Comparison of ENCODE assay signal across 8 mouse cellular contexts in the genomic region with DNA sequence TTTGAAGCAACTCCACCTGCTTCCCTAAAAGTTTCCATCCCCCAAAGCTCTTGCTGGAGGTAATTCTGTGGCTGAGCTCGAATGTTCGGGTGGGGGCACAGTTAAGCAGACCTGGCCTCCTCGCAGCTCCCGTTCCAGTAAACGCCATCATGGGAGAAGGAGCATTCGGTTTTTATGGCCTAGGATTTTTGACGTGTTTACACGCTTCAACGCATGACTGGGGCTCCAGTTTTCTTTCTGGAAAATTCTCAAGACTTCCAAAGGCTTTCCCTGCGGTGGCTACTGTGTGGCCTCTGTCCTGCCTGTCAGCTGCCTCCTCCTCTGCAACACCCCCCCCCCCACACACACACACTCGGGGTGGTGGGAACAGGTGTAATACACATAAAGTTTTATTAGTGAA. TPM values are rescaled to one million over a fixed set of nuclear protein-coding genes. Genes with fewer than 3 reads are reported as not detected.
DNase-seq lines count a peak whose midpoint lies in the region; ATAC-seq and TF ChIP-seq lines count a peak whose summit lies in the region.

No protein-coding gene starts in this region.

- no peak for TF ChIP-seq CTCF in gastrocnemius, adult 2 months (IDR thresholded peaks at IDR 0.05)

- H3K27ac ChIP-seq in gastrocnemius, adult 2 months = peak overlapping the region; percentile 92; the same call in 1 of the 2 replicates
- no peak overlapping the region for H3K27ac ChIP-seq in neural tube, embryonic 11.5 days (ENCODE audit: low read depth, low read length)
- no peak overlapping the region for H3K27ac ChIP-seq in liver, embryonic 12.5 days
- H3K27ac ChIP-seq in stomach, embryonic 16.5 days (ENCODE audit: low read length) = no peak overlapping the region; the same call in 1 of the 2 replicates

- WGBS in neural tube, embryonic 11.5 days = 11% methylated on average over 11 of the region's 11 CpGs
- 27% methylated on average over 11 of the region's 11 CpGs for WGBS in liver, embryonic 12.5 days (ENCODE audit: insufficient replicate concordance)
- 11% methylated on average over 11 of the region's 11 CpGs for WGBS in stomach, embryonic 16.5 days

- no peak for DNase-seq in gastrocnemius, adult 2 months
- no peak for DNase-seq in gastrocnemius, postnatal 36 days
- no peak for DNase-seq in neural tube, embryonic 11.5 days (ENCODE audit: low spot score)
- DNase-seq in neural tube, embryonic 10.5 days (ENCODE audit: extremely low spot score, low spot score) = no peak
- DNase-seq in ovary, postnatal 10 days (ENCODE audit: low spot score) = no peak

- no peaks in the 10 kb centered on the region for H3K9me3 ChIP-seq in neural tube, embryonic 11.5 days (ENCODE audit: control insufficient read depth, low read length)
- no peaks in the 10 kb centered on the region for H3K9me3 ChIP-seq in liver, embryonic 12.5 days (replicated peaks)
- H3K9me3 ChIP-seq in stomach, embryonic 16.5 days (replicated peaks; ENCODE audit: control insufficient read depth, low read length) = no peaks in the 10 kb centered on the region

- H3K9ac ChIP-seq in neural tube, embryonic 11.5 days (ENCODE audit: low read length) = peak overlapping the region; percentile 96; the same call in 1 of the 2 replicates
- H3K9ac ChIP-seq in liver, embryonic 12.5 days = no peak overlapping the region
- H3K9ac ChIP-seq in stomach, embryonic 16.5 days (ENCODE audit: low read length) = peak overlapping the region; percentile 92

- H3K4me1 ChIP-seq in neural tube, embryonic 11.5 days (ENCODE audit: control insufficient read depth, insufficient read depth, low read length) = no peaks in the 10 kb centered on the region
- peaks cover 24% of the 10 kb centered on the region; the same call in 1 of the 2 replicates for H3K4me1 ChIP-seq in liver, embryonic 12.5 days
- peaks cover 20% of the 10 kb centered on the region; the same call in 1 of the 2 replicates for H3K4me1 ChIP-seq in stomach, embryonic 16.5 days (ENCODE audit: control insufficient read depth, insufficient read depth, low read length)

- no peak for ATAC-seq in neural tube, embryonic 11.5 days (ENCODE audit: insufficient read depth, low FRiP score, low TSS enrichment)
- no peak for ATAC-seq in liver, embryonic 12.5 days
- ATAC-seq in stomach, embryonic 16.5 days (ENCODE audit: insufficient read depth, low FRiP score) = no peak
- ATAC-seq in frontal cortex, adult (ENCODE audit: low TSS enrichment) = no peak

- peak overlapping the region; percentile 71 for H3K4me2 ChIP-seq in neural tube, embryonic 11.5 days (ENCODE audit: low read depth)
- H3K4me2 ChIP-seq in liver, embryonic 12.5 days = peak overlapping the region; percentile 96
- peak overlapping the region; percentile 89 for H3K4me2 ChIP-seq in stomach, embryonic 16.5 days (ENCODE audit: low read depth, low read length)

- H3K36me3 ChIP-seq in neural tube, embryonic 11.5 days (ENCODE audit: control insufficient read depth, insufficient read depth, low read length) = no peaks in the 10 kb centered on the region
- no peaks in the 10 kb centered on the region for H3K36me3 ChIP-seq in liver, embryonic 12.5 days
- H3K36me3 ChIP-seq in stomach, embryonic 16.5 days (ENCODE audit: control insufficient read depth, insufficient read depth, low read length) = no peaks in the 10 kb centered on the region

- H3K4me3 ChIP-seq in gastrocnemius, adult 2 months = peak overlapping the region; percentile 96
- H3K4me3 ChIP-seq in neural tube, embryonic 11.5 days (ENCODE audit: low read depth, low read length) = peak overlapping the region; percentile 87
- H3K4me3 ChIP-seq in liver, embryonic 12.5 days = peak overlapping the region; percentile 69
- peak overlapping the region; percentile 79 for H3K4me3 ChIP-seq in stomach, embryonic 16.5 days (replicated peaks; ENCODE audit: low read length)

- H3K27me3 ChIP-seq in neural tube, embryonic 11.5 days (ENCODE audit: control insufficient read depth, insufficient read depth, low read length) = no peaks in the 10 kb centered on the region; the same call in 1 of the 2 replicates
- peaks cover 86% of the 10 kb centered on the region for H3K27me3 ChIP-seq in liver, embryonic 12.5 days (replicated peaks)
- H3K27me3 ChIP-seq in stomach, embryonic 16.5 days (ENCODE audit: control insufficient read depth, insufficient read depth, low read length) = no peaks in the 10 kb centered on the region

- intact Hi-C loops in gastrocnemius, adult 2 months (cut with DNase I) = loop anchor here (5.0 kb wide), 1 partner anchor 33 kb away; no protein-coding TSS in a partner anchor
- intact Hi-C loops in gastrocnemius, postnatal 36 days (cut with DNase I) = loop anchor here (5.0 kb wide), 1 partner anchor 33 kb away; no protein-coding TSS in a partner anchor

RNA-seq across cellular contexts. Expression of gene Syne2, which starts 1.5 kb away (rescaled TPM):
- 10 to 100 TPM; 15.0 to 15.5 TPM for total RNA-seq in gastrocnemius, adult 2 months (2021)
- total RNA-seq in gastrocnemius, postnatal 36 days (2021) = 10 to 100 TPM; 14.3 to 15.5 TPM
- polyA plus RNA-seq in neural tube, embryonic 11.5 days (2014; fragmentation: Nextera tagmentation; extraction: Ambion mirVana) = 61.4 and 63.3 TPM in 2 replicates
- polyA plus RNA-seq in liver, embryonic 12.5 days (2016; fragmentation: Nextera tagmentation; extraction: Ambion mirVana) = 11.2 and 11.3 TPM in 2 replicates
- 37.1 and 42.1 TPM in 2 replicates for polyA plus RNA-seq in stomach, embryonic 16.5 days (2015; fragmentation: Nextera tagmentation; extraction: Ambion mirVana)
